Mouse (Mus musculus) stomach, embryonic 15.5 days (tissue): ENCODE measurements at regions not wholly inside any gene's neighbourhood (a gene's known extent, or its start where the extent isn't known, plus 50 kb on each side); places are given as distances from the start of the nearest gene placed in this dataset.
A peak's percentile ranks its signal among the peaks of the same experiment; 100 is the strongest.

Experiments
- ATAC-seq: fragments of 200-750 bp; cut with Nextera tagmentation; 2 replicates; pipeline ENCODE4 v1.8.0; 2017; ENCODE audit warnings: low read depth, moderate number of reproducible peaks, moderate TSS enrichment; ENCODE audit not compliant: insufficient read depth, low FRiP score
- H3K27ac ChIP-seq: fragments of 300-500 bp; sonication (generic); 2 replicates; pipeline ENCODE4 v1.5.1; 2015; ENCODE audit warnings: mild to moderate bottlenecking, inconsistent platforms
- H3K27me3 ChIP-seq: fragments of 300-500 bp; sonication (generic); replicated peaks from 2 replicates; pipeline ENCODE4 v1.6.1; 2015; ENCODE audit warnings: inconsistent platforms
- H3K36me3 ChIP-seq: fragments of 300-500 bp; sonication (generic); 2 replicates; pipeline ENCODE4 v1.6.1; 2015; ENCODE audit warnings: inconsistent platforms
- H3K4me1 ChIP-seq: fragments of 300-500 bp; sonication (generic); 2 replicates; pipeline ENCODE4 v1.6.1; 2015; ENCODE audit warnings: inconsistent platforms
- H3K4me2 ChIP-seq: fragments of 300-500 bp; sonication (generic); 2 replicates; pipeline ENCODE4 v1.6.1; 2015; ENCODE audit warnings: mild to moderate bottlenecking, inconsistent platforms
- H3K4me3 ChIP-seq: fragments of 300-500 bp; sonication (generic); replicated peaks from 2 replicates; pipeline ENCODE4 v1.5.1; 2015; ENCODE audit warnings: inconsistent platforms
- H3K9ac ChIP-seq: fragments of 300-500 bp; sonication (generic); 2 replicates; pipeline ENCODE4 v1.6.1; 2015; ENCODE audit warnings: inconsistent platforms
- H3K9me3 ChIP-seq: fragments of 300-500 bp; sonication (generic); 2 replicates; pipeline ENCODE4 v1.6.1; 2016; ENCODE audit warnings: inconsistent platforms
- WGBS: fragments of 180-500 bp; shearing (Covaris S2); methylation state at CpG from one replicate; pipeline ENCODE4 v1.1.7; 2015; 5-methylcytosine and 5-hydroxymethylcytosine counted together

DNA sequence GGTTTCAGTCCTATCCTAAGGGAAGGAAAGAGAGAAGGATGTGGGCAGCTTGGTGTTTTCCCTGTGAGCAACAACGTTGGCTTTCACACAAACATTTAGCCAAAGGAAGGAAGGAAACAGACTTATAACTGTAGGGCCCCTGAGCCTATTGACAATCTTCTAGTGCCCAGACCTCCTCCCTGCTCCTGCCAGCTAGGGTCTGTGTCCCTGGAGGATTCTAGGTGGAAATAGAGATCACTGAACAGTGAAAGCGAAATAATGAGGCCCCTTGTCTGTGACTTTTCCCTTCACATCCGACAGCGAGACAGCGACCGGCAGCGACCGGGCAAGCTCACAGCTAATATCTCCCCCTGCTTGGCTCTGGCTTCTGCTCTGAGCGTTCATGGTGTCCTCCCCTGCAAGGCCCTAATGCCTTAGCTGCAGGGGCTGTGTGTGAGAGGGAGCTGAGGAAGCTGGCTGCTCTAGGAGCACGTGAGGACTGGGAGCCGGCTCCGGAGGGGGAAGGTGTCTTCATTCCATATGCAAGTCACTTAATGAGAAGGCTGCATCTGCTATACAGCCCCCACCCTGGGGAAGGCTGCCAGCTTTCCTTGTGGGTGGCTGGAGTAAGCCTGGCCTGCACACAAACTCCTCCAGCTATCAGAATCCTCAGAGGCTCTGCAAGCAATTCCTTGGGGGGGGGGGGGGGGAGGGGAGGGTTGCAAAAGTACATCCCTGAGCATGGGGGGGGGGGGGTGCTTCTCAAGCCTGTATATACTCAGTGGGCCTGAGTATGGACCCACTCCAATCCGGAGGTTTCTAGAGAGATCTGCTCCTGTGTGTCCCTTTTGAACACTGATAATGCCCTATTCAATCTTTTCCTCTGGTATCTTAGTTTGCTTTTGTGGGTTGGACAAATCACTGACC is 61.7 kb upstream of the Opcml start:
- ATAC-seq = peak; percentile 47; the same call in 1 of the 2 replicates
- H3K9ac ChIP-seq = no peak overlapping the region
- no peaks in the 10 kb centered on the region for H3K27me3 ChIP-seq
- no peaks in the 10 kb centered on the region for H3K9me3 ChIP-seq
- H3K4me1 ChIP-seq = no peaks in the 10 kb centered on the region
- H3K27ac ChIP-seq = no peak overlapping the region
- no peak overlapping the region; the same call in 1 of the 2 replicates for H3K4me2 ChIP-seq
- 17% methylated on average over 13 of the region's 13 CpGs for WGBS
- no peak overlapping the region for H3K4me3 ChIP-seq
- H3K36me3 ChIP-seq = no peaks in the 10 kb centered on the region

DNA sequence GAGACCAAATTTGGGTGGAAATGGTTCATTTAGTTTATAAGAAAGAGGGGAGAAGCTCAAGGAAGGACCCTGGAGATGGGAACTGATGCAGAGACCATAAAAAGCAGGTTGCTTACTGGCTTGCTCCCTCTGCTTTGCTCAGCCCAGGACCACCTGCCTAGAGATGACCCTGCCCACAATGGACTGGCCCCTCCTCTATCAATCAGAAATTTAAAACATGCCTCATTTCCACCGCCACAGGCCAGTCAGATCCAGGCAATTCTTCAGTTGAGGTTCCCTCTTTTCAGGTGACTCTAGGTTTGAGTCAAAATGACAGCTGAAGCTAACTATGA is 61.1 kb upstream of the Opcml start:
- WGBS = 59% methylated on average over 1 of the region's 1 CpGs

DNA sequence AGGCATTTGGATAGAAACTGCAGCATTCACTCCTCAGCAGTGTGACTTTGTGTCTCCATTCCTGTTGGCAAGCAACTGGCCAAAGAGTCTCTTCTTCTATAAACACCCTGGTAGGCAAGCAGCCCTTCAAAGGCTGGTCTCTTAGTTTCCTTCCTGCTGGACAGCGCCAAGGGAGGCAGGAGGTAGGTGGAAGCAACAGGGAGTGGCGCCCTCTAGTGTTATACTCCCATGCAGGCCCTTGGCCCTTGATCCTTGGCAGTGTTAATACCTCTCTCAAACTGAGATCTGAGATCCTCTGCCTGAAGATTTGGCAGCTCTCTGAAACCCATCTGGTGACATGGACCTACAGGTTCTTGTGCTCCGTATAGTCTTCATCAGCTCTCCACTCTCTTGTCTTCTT is 51.3 kb upstream of the Opcml start:
- Histone ChIP-seq H3K4me2 (no peak overlapping the region), H3K4me3 (no peak overlapping the region), H3K4me1 (no peaks in the 10 kb centered on the region), H3K9ac (no peak overlapping the region), H3K9me3 (no peaks in the 10 kb centered on the region), H3K27ac (no peak overlapping the region), H3K36me3 (no peaks in the 10 kb centered on the region), H3K27me3 (no peaks in the 10 kb centered on the region)
- WGBS = 27% methylated on average over 3 of the region's 3 CpGs
- no peak for ATAC-seq

More for the DNA sequence above, 61.1 kb upstream of the Opcml start:
- no peaks in the 10 kb centered on the region for H3K36me3 ChIP-seq
- H3K9me3 ChIP-seq = no peaks in the 10 kb centered on the region
- no peak for ATAC-seq
- H3K27ac ChIP-seq = no peak overlapping the region
- H3K4me2 ChIP-seq = no peak overlapping the region
- no peak overlapping the region for H3K4me3 ChIP-seq
- H3K9ac ChIP-seq = no peak overlapping the region
- no peaks in the 10 kb centered on the region for H3K27me3 ChIP-seq
- H3K4me1 ChIP-seq = no peaks in the 10 kb centered on the region
